8 mouse cellular contexts compared by ENCODE assay signal in the genomic region with DNA sequence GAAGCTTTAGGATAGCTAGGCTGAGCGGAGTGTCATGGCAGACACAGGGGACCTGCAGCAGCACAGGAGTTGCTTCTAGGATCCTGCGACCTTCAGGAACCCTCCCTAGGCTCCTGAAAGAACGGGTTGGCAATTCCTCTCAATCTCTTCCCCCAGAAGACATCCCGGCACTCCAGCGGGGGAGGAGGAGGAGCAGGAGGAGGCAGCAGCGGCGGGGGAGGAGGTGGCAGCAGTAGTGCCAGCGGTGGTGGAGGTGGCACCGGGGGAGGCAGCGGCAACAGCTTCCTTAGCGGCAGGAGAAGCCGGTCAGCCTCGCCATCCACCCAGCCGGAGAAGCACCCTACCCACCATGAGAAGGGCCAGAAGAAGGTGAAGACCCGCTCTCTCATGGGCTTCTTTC. TPM values are rescaled to one million over a fixed set of nuclear protein-coding genes. Genes with fewer than 3 reads are reported as not detected.
DNase-seq lines count a peak whose midpoint lies in the region; ATAC-seq and TF ChIP-seq lines count a peak whose summit lies in the region.

No protein-coding gene starts in this region.

- H3K9me3 ChIP-seq in midbrain, embryonic 12.5 days: peaks cover 5% of the 10 kb centered on the region; the same call in 1 of the 2 replicates

- TF ChIP-seq POLR2A in cortical plate, adult 2 months (IDR thresholded peaks at IDR 0.05; ENCODE audit: extremely low read depth, insufficient read depth, low read length): no peak

- H3K4me2 ChIP-seq in midbrain, embryonic 12.5 days (replicated peaks): no peak overlapping the region

- peak; percentile 67 for DNase-seq in gastrocnemius, adult 2 months
- DNase-seq in gastrocnemius, adult 18-20 months (ENCODE audit: low spot score): no peak
- no peak for DNase-seq in layer of hippocampus, adult 2 months (ENCODE audit: low spot score in 2 of 2)
- no peak for DNase-seq in layer of hippocampus, adult 11-12 months (ENCODE audit: low spot score)
- no peak for DNase-seq in spleen, postnatal 36 days (ENCODE audit: low spot score in 2 of 2)
- DNase-seq in cerebellum, postnatal 36 days: no peak

- H3K27ac ChIP-seq in gastrocnemius, adult 2 months: peak overlapping the region; percentile 85
- H3K27ac ChIP-seq in layer of hippocampus, adult 2 months: peak overlapping the region; percentile 48; the same call in 1 of the 2 replicates
- 0 out of 2 replicates have a peak overlapping the region, but pooled peaks have one; percentile 12 for H3K27ac ChIP-seq in cortical plate, adult 2 months (ENCODE audit: insufficient read depth, low read length)
- peak overlapping the region; percentile 21; the same call in 1 of the 2 replicates for H3K27ac ChIP-seq in midbrain, embryonic 12.5 days (replicated peaks)

- no peaks in the 10 kb centered on the region for H3K27me3 ChIP-seq in midbrain, embryonic 12.5 days

- ATAC-seq in midbrain, embryonic 12.5 days (ENCODE audit: low FRiP score, low read depth): no peak

- peak overlapping the region; percentile 57 for H3K4me3 ChIP-seq in gastrocnemius, adult 2 months
- H3K4me3 ChIP-seq in layer of hippocampus, adult 2 months: no peak overlapping the region
- H3K4me3 ChIP-seq in cortical plate, adult 2 months (ENCODE audit: insufficient read depth, low read length): no peak overlapping the region
- H3K4me3 ChIP-seq in midbrain, embryonic 12.5 days: no peak overlapping the region

- no peak for TF ChIP-seq CTCF in gastrocnemius, adult 2 months (IDR thresholded peaks at IDR 0.05)
- no peak for TF ChIP-seq CTCF in layer of hippocampus, adult 2 months (conservative IDR thresholded peaks at IDR 0.05)
- no peak for TF ChIP-seq CTCF in cortical plate, adult 2 months (IDR thresholded peaks at IDR 0.05; ENCODE audit: extremely low read depth, insufficient read depth, low read length)

- intact Hi-C loops in gastrocnemius, adult 2 months (cut with DNase I): no loop called here

- no peak overlapping the region for H3K9ac ChIP-seq in midbrain, embryonic 12.5 days (replicated peaks)

- H3K36me3 ChIP-seq in midbrain, embryonic 12.5 days: peaks cover 85% of the 10 kb centered on the region

- H3K4me1 ChIP-seq in cortical plate, adult 2 months (ENCODE audit: control insufficient read depth, insufficient read depth, low read length): peaks cover 19% of the 10 kb centered on the region
- peaks cover 35% of the 10 kb centered on the region for H3K4me1 ChIP-seq in midbrain, embryonic 12.5 days

- WGBS in midbrain, embryonic 12.5 days: 59% methylated on average over 15 of the region's 15 CpGs

RNA-seq across cellular contexts. Expression of gene Mllt6, which starts 6.1 kb away (rescaled TPM):
- 10 to 100 TPM; 41.9 to 54.7 TPM for total RNA-seq in gastrocnemius, adult 2 months (2021)
- total RNA-seq in gastrocnemius, adult 18-20 months (2021): 10 to 100 TPM; 44.1 to 51.0 TPM
- 100 to 1,000 TPM; 122 to 124 TPM for total RNA-seq in layer of hippocampus, adult 2 months (2021)
- polyA plus RNA-seq in cortical plate, adult 2 months (2012; rRNA removed): 78.5 and 83.4 TPM in 2 replicates
- 3.0 and 3.2 TPM in 2 replicates for polyA plus RNA-seq in midbrain, embryonic 12.5 days (2016; fragmentation: Nextera tagmentation; extraction: Ambion mirVana)

RNA-seq across cellular contexts. Expression of gene Cisd3, which starts 16.4 kb away (rescaled TPM):
- total RNA-seq in gastrocnemius, adult 2 months (2021): 100 to 1,000 TPM in 1 of 2 experiments, 10 to 100 TPM in 1; 96.2 to 111 TPM
- 100 to 1,000 TPM in 1 of 2 experiments, 10 to 100 TPM in 1; 96.7 to 102 TPM for total RNA-seq in gastrocnemius, adult 18-20 months (2021)
- total RNA-seq in layer of hippocampus, adult 2 months (2021): 10 to 100 TPM; 45.5 to 49.3 TPM
- polyA plus RNA-seq in cortical plate, adult 2 months (2012; rRNA removed): 59.9 and 65.5 TPM in 2 replicates
- 12.4 and 13.5 TPM in 2 replicates for polyA plus RNA-seq in midbrain, embryonic 12.5 days (2016; fragmentation: Nextera tagmentation; extraction: Ambion mirVana)

RNA-seq across cellular contexts. Expression of gene Pcgf2, which starts 31.0 kb away (rescaled TPM):
- total RNA-seq in gastrocnemius, adult 2 months (2021): 1 to 10 TPM; 1.7 to 2.9 TPM
- 1 to 10 TPM in 1 of 2 experiments, under 1 TPM in 1; 0.96 to 2.3 TPM for total RNA-seq in gastrocnemius, adult 18-20 months (2021)
- 10 to 100 TPM; 29.1 to 31.1 TPM for total RNA-seq in layer of hippocampus, adult 2 months (2021)
- polyA plus RNA-seq in cortical plate, adult 2 months (2012; rRNA removed): 64.1 and 72.2 TPM in 2 replicates
- polyA plus RNA-seq in midbrain, embryonic 12.5 days (2016; fragmentation: Nextera tagmentation; extraction: Ambion mirVana): 16.5 and 20.0 TPM in 2 replicates

RNA-seq across cellular contexts. Expression of gene Psmb3, which starts 33.9 kb away (rescaled TPM):
- total RNA-seq in gastrocnemius, adult 2 months (2021): 100 to 1,000 TPM; 141 to 159 TPM
- total RNA-seq in gastrocnemius, adult 18-20 months (2021): 100 to 1,000 TPM; 150 to 167 TPM
- total RNA-seq in layer of hippocampus, adult 2 months (2021): 100 to 1,000 TPM; 128 to 133 TPM
- 249 and 256 TPM in 2 replicates for polyA plus RNA-seq in cortical plate, adult 2 months (2012; rRNA removed)
- 450 and 456 TPM in 2 replicates for polyA plus RNA-seq in midbrain, embryonic 12.5 days (2016; fragmentation: Nextera tagmentation; extraction: Ambion mirVana)

RNA-seq across cellular contexts. Expression of gene Epop, which starts 39.8 kb away (rescaled TPM):
- 1 to 10 TPM in 1 of 2 experiments, under 1 TPM in 1; 0.98 to 1.5 TPM for total RNA-seq in gastrocnemius, adult 2 months (2021)
- total RNA-seq in gastrocnemius, adult 18-20 months (2021): under 1 TPM; 0.75 to 1.00 TPM
- total RNA-seq in layer of hippocampus, adult 2 months (2021): 10 to 100 TPM; 34.1 to 35.1 TPM
- 89.5 and 95.2 TPM in 2 replicates for polyA plus RNA-seq in cortical plate, adult 2 months (2012; rRNA removed)
- 14.2 and 16.2 TPM in 2 replicates for polyA plus RNA-seq in midbrain, embryonic 12.5 days (2016; fragmentation: Nextera tagmentation; extraction: Ambion mirVana)

Comparison
In these comparisons a context has a peak if more than half of its experiments do, and no peak if none do; other contexts are left out.
1. H3K27ac ChIP-seq: peak in every context shown above with its lines; median percentile 85 in gastrocnemius, adult 2 months; 48 in layer of hippocampus, adult 2 months; 21 in midbrain, embryonic 12.5 days; 12 in cortical plate, adult 2 months.
2. RNA of gene Pcgf2, which starts 31.0 kb away (total RNA-seq): 29.1 to 31.1 TPM in layer of hippocampus, adult 2 months; 1.7 to 2.9 TPM in gastrocnemius, adult 2 months and 0.96 to 2.3 TPM in gastrocnemius, adult 18-20 months; every median in the first group is over 4 times any median in the second.